ENCODE assay signal across 19 mouse cellular contexts in the genomic region with DNA sequence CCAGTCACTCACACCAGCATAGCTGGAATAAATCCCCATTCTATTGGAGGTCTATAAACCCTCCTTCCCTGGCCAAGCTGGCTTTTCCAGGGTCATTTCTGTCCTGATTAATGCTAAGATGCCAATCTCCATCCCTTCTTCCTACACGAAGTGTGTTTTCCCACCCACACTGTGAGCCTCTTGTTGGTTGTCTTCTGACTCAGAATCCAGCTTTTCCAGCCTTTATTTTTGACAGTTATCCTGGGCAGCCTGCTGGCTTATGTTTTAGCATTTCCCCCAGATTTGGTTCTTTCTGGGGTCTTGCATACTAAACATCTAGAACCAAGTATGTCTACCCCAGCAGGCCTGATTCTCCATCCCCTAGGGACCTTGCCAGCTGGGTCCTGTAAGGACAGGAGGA.
"Had no signal": no experiment of that assay in that cellular context is flagged by ENCODE, and none has a peak within 500 bp of the region (broad histone marks: within the 10 kb centered on the region; RNA-seq: fewer than 3 reads in every experiment).

No protein-coding gene starts in this region.

- H3K27me3 ChIP-seq: lung, embryonic 15.5 days; midbrain, embryonic 15.5 days; neural tube, embryonic 12.5 days had no signal

- H3K9ac ChIP-seq: lung, embryonic 15.5 days; midbrain, embryonic 13.5 days; midbrain, embryonic 15.5 days; neural tube, embryonic 12.5 days had no signal

- H3K36me3 ChIP-seq: lung, embryonic 15.5 days; midbrain, embryonic 13.5 days; midbrain, embryonic 15.5 days; neural tube, embryonic 12.5 days had no signal

- H3K4me3 ChIP-seq: lung, embryonic 15.5 days; megakaryocyte, embryonic 14.5 days; midbrain, embryonic 13.5 days; midbrain, embryonic 15.5 days; neural tube, embryonic 12.5 days had no signal

- H3K27ac ChIP-seq: lung, embryonic 15.5 days; macrophage; midbrain, embryonic 13.5 days; midbrain, embryonic 15.5 days; neural tube, embryonic 12.5 days had no signal

- DNase-seq: lung, adult 2 months; lung, postnatal 14 days; lung, postnatal 36 days; retina, postnatal 1 day; right cerebral cortex, adult 18-20 months; right cerebral cortex, postnatal 25 days; right cerebral cortex, postnatal 4 days; spleen, adult 18-20 months; thymus, adult 18-20 months; thymus, postnatal 14 days; thymus, postnatal 36 days had no signal

- ATAC-seq: lung, postnatal 0 days; midbrain, embryonic 13.5 days; midbrain, embryonic 15.5 days had no signal

- H3K9me3 ChIP-seq: lung, embryonic 15.5 days; megakaryocyte, embryonic 14.5 days; midbrain, embryonic 13.5 days; midbrain, embryonic 15.5 days; neural tube, embryonic 12.5 days had no signal

- H3K4me2 ChIP-seq: lung, embryonic 15.5 days; midbrain, embryonic 11.5 days; midbrain, embryonic 13.5 days; midbrain, embryonic 15.5 days; neural tube, embryonic 12.5 days had no signal

- H3K4me1 ChIP-seq: lung, embryonic 15.5 days; megakaryocyte, embryonic 14.5 days had no signal
